In the genomic region with DNA sequence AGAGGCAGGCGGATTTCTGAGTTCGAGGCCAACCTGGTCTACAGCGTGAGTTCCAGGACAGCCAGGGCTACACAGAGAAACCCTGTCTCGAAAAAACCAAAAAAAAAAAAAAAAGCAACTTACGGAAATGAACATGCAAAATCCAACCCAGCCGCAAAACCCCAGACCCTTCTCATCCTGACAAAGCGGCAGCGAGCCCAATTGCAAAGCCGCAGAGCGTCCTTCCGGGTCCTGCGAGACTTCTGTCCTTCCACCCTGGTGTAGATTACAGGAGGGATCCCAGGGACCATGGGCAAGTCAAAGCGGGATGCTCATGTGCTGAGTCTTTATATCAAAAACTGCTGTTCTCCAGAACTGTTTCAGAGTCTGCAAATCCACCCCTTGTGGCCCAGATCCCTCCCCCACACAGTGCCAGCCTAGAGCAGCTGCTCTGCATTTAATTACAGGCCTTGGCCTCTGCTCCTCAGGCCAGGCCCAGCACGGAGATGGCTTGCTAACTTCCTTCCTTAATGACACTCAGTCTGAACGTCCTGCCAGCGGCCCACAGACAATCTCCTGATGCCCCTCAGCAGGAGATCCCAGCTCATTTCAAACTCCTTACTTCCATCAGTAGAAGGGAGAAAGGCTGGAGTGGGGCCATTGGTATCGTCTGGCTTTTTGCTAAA, we compare ENCODE assay signal across 14 mouse cellular contexts.
DNase-seq lines count a peak whose midpoint lies in the region; ATAC-seq lines count a peak whose summit lies in the region.
"Had no signal": no experiment of that assay in that cellular context is flagged by ENCODE, and none has a peak within 500 bp of the region (broad histone marks: within the 10 kb centered on the region; RNA-seq: fewer than 3 reads in every experiment).

No protein-coding gene starts in this region.

- peak; percentile 65 to 72; a peak in 3 of 4 replicates for ATAC-seq in hematopoietic stem cell, adult 5-6 weeks (replicated peaks in 1 of 2; ENCODE audit: insufficient read depth in 1 of 2, low FRiP score in 2 of 2, low TSS enrichment in 1 of 2, low read depth in 1 of 2, poor library complexity in 2 of 2, severe bottlenecking in 2 of 2)
- ATAC-seq in CD4-positive, CD25-positive, alpha-beta regulatory T cell, adult 4 months = no peak
- ATAC-seq: intestine, postnatal 0 days had no signal

- DNase-seq in heart, adult 11 months = peak; percentile 73
- no peak for DNase-seq in heart, postnatal 14 days
- peak; percentile 76 for DNase-seq in MN1 (ENCODE audit: low spot score)
- peak; percentile 65 for DNase-seq in embryo, embryonic 10 days (ENCODE audit: low spot score)
- DNase-seq in right cerebral cortex, postnatal 10 days (ENCODE audit: low spot score in 2 of 2) = no peak
- DNase-seq: adrenal gland, postnatal 10 days; heart, postnatal 36 days; layer of hippocampus, adult 9-11 months; liver, embryonic 13.5 days; right cerebral cortex, postnatal 4 days; thymus, postnatal 4 days had no signal

- intact Hi-C loops in heart, postnatal 14 days (cut with DNase I) = no loop called here

Comparison
In these comparisons a context has a peak if more than half of its experiments do, and no peak if none do; other contexts are left out.
1. DNase-seq: peak in heart, adult 11 months (single experiment), MN1 (single experiment) and embryo, embryonic 10 days (single experiment); none in heart, postnatal 14 days (0 of 2) and right cerebral cortex, postnatal 10 days (0 of 2).